Mouse (Mus musculus) neural tube, embryonic 12.5 days (tissue): ENCODE results near the gene Agbl3. TPM values are rescaled to one million over a fixed set of nuclear protein-coding genes. Genes with fewer than 3 reads are reported as not detected.

ENCODE experiments used
- ATAC-seq: fragments of 200-750 bp; cut with Nextera tagmentation; 2 replicates; pipeline ENCODE4 v1.8.0; 2017; ENCODE audit warnings: low read depth, mild to moderate bottlenecking, moderate TSS enrichment, moderate library complexity; ENCODE audit not compliant: low FRiP score
- H3K27ac ChIP-seq: fragments of 300-500 bp; sonication (generic); 2 replicates; pipeline ENCODE4 v1.5.1; 2016
- H3K27me3 ChIP-seq: fragments of 300-500 bp; sonication (generic); replicated peaks from 2 replicates; pipeline ENCODE4 v1.6.1; 2016; ENCODE audit warnings: mild to moderate bottlenecking
- H3K36me3 ChIP-seq: fragments of 300-500 bp; sonication (generic); 2 replicates; pipeline ENCODE4 v1.6.1; 2016; ENCODE audit warnings: mild to moderate bottlenecking
- H3K4me1 ChIP-seq: fragments of 300-500 bp; sonication (generic); 2 replicates; pipeline ENCODE4 v1.6.1; 2016
- H3K4me2 ChIP-seq: fragments of 300-500 bp; sonication (generic); replicated peaks from 2 replicates; pipeline ENCODE4 v1.6.1; 2016; ENCODE audit warnings: mild to moderate bottlenecking
- H3K4me3 ChIP-seq: fragments of 300-500 bp; sonication (generic); 2 replicates; pipeline ENCODE4 v1.5.1; 2016
- H3K9ac ChIP-seq: fragments of 300-500 bp; sonication (generic); 2 replicates; pipeline ENCODE4 v1.6.1; 2016; ENCODE audit warnings: mild to moderate bottlenecking
- H3K9me3 ChIP-seq: fragments of 300-500 bp; sonication (generic); 2 replicates; pipeline ENCODE4 v1.6.1; 2016; ENCODE audit warnings: mild to moderate bottlenecking
- WGBS: fragments of 180-500 bp; shearing (Covaris S2); methylation state at CpG from one replicate; pipeline ENCODE4 v1.1.7; 2016; 5-methylcytosine and 5-hydroxymethylcytosine counted together
- polyA plus RNA-seq: library from polyadenylated mRNA; unstranded; fragments of >200 nt; fragmentation: Nextera tagmentation; extraction: Ambion mirVana; gene quantifications from 2 replicates; pipeline ENCODE4 v1.2.1, GENCODE M21; 2016

The Agbl3 gene
- polyA plus RNA-seq, 1 experiment from 2014 or later = 9.1 TPM

DNA sequence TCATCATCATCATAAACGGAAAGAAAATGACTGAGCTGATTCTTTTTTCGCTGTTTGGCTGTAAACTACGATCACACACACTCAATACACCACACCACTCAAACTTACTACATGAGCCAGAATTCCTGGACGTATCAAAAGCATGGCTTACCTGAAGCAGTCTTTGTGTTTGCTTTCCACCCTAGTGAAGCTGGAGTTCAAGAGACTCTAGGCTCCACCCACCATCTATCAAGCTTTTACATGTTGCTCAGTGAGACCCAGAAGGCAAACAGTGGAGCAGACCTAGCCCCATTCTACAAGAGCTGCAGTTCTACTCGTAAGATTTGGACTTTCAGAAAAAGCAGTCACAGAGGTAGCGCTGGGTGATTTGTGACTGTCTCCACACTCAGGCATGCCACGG is 122.3 kb downstream of the Agbl3 start:
- no peak overlapping the region for H3K4me2 ChIP-seq
- no peaks in the 10 kb centered on the region for H3K4me1 ChIP-seq
- WGBS = 89% methylated on average over 7 of the region's 7 CpGs
- H3K36me3 ChIP-seq = peaks cover 64% of the 10 kb centered on the region
- no peaks in the 10 kb centered on the region for H3K27me3 ChIP-seq
- H3K9ac ChIP-seq = no peak overlapping the region
- no peak overlapping the region for H3K4me3 ChIP-seq
- no peak overlapping the region for H3K27ac ChIP-seq
- H3K9me3 ChIP-seq = no peaks in the 10 kb centered on the region
- no peak for ATAC-seq

DNA sequence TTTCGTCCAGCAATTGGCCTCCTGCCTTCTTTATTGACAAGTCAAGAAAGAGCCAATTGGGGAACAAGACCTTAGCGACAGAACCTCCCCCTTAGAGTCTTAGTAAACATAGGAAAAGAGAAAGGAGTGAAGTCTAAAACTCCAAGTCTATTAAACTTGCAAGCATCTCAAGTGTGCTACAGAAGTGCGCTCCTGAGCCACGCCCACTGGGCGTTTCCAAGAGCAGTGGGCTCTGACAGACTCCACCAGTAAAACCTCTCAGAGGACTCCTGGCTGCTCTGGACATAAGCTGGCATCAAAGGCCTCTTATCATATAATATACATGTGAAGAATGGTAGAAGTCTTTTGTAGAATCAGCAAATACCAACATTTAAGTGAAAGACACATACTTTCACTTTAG is 123.2 kb downstream of the Agbl3 start:
- Histone ChIP-seq H3K27ac (no peak overlapping the region), H3K9me3 (no peaks in the 10 kb centered on the region), H3K27me3 (no peaks in the 10 kb centered on the region), H3K4me1 (no peaks in the 10 kb centered on the region), H3K9ac (no peak overlapping the region), H3K36me3 (peaks cover 62% of the 10 kb centered on the region), H3K4me2 (no peak overlapping the region), H3K4me3 (no peak overlapping the region)
- 84% methylated on average over 5 of the region's 5 CpGs for WGBS
- no peak for ATAC-seq

GRCm38 (mm10) chr6:34903851-34904250 is 123.6 kb downstream of the Agbl3 start:
- ATAC-seq = no peak
- no peaks in the 10 kb centered on the region; the same call in 1 of the 2 replicates for H3K4me1 ChIP-seq
- 92% methylated on average over 10 of the region's 10 CpGs for WGBS
- H3K4me3 ChIP-seq = no peak overlapping the region
- H3K27me3 ChIP-seq = no peaks in the 10 kb centered on the region
- H3K4me2 ChIP-seq = no peak overlapping the region
- H3K9ac ChIP-seq = no peak overlapping the region
- peaks cover 62% of the 10 kb centered on the region for H3K36me3 ChIP-seq
- H3K9me3 ChIP-seq = no peaks in the 10 kb centered on the region
- no peak overlapping the region for H3K27ac ChIP-seq

- no peak overlapping the region for H3K9ac ChIP-seq
- H3K4me2 ChIP-seq = no peak overlapping the region
- H3K9me3 ChIP-seq = no peaks in the 10 kb centered on the region
- H3K27me3 ChIP-seq = no peaks in the 10 kb centered on the region
- no peak overlapping the region for H3K4me3 ChIP-seq
- ATAC-seq = no peak
- H3K27ac ChIP-seq = no peak overlapping the region
- H3K4me1 ChIP-seq = peaks cover 1% of the 10 kb centered on the region; the same call in 1 of the 2 replicates
- WGBS = 92% methylated on average over 6 of the region's 6 CpGs
- H3K36me3 ChIP-seq = peaks cover 57% of the 10 kb centered on the region
These were observed 124.1 kb downstream of the Agbl3 start for GRCm38 (mm10) chr6:34904361-34904760.

GRCm38 (mm10) chr6:34906125-34906524 is 125.9 kb downstream of the Agbl3 start:
- ATAC-seq = no peak
- Histone ChIP-seq H3K27me3 (no peaks in the 10 kb centered on the region), H3K4me1 (peaks cover 9% of the 10 kb centered on the region), H3K36me3 (peaks cover 51% of the 10 kb centered on the region), H3K4me3 (no peak overlapping the region), H3K9me3 (no peaks in the 10 kb centered on the region), H3K9ac (no peak overlapping the region), H3K27ac (no peak overlapping the region), H3K4me2 (no peak overlapping the region)
- WGBS = 90% methylated on average over 2 of the region's 2 CpGs

DNA sequence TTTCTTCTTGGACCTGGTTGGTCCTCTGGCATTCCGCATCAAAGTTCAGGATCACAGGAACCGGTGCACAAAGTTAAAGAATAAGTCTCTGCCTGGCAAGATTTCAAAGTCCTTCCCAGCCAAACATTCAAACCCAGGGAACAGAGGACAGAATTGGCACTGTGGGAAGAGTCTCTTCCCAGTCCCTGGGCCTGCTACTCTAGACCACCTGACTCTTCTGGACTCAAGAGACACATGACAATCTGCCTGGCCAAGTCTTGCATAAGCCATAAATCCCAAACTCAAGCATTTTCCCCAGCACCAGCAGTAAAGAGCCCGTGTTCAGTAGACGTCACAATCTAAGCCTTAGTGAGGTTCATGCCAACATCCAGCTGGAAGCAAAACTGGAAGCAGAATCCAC is 126.4 kb downstream of the Agbl3 start:
- Histone ChIP-seq H3K4me1 (peaks cover 9% of the 10 kb centered on the region), H3K27ac (no peak overlapping the region), H3K36me3 (peaks cover 48% of the 10 kb centered on the region), H3K9ac (no peak overlapping the region), H3K9me3 (no peaks in the 10 kb centered on the region), H3K27me3 (no peaks in the 10 kb centered on the region), H3K4me2 (no peak overlapping the region), H3K4me3 (no peak overlapping the region)
- 94% methylated on average over 4 of the region's 4 CpGs for WGBS
- ATAC-seq = no peak

DNA sequence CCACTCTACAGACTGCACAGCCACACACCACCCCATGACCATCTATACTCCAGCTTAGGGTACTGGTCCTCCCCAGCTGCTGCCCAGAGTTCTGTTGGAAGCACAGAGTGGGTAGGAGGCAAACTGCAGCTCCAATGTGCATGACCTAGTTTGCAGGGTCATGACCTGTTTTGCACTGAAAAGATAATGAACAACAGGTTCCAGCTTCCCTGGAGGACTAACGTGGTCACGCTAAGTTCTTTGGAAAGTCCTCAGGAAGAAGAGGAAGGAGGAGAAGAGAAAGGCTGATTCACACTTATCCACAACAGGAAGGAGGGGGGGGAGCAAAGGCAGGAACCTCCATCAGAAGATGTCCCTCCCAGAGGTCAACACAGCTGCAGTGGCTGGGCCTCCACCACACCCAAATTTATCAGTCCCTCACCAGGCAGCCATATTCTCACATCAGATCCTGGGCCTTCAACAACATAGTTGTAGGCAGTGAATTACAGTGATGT is 126.9 kb downstream of the Agbl3 start:
- no peak for ATAC-seq
- H3K4me2 ChIP-seq = no peak overlapping the region
- WGBS = 70% methylated on average over 2 of the region's 2 CpGs
- peaks cover 48% of the 10 kb centered on the region for H3K36me3 ChIP-seq
- H3K27ac ChIP-seq = no peak overlapping the region
- peaks cover 9% of the 10 kb centered on the region for H3K4me1 ChIP-seq
- no peak overlapping the region for H3K9ac ChIP-seq
- H3K27me3 ChIP-seq = no peaks in the 10 kb centered on the region
- H3K4me3 ChIP-seq = no peak overlapping the region
- no peaks in the 10 kb centered on the region for H3K9me3 ChIP-seq

- H3K4me2 ChIP-seq = no peak overlapping the region
- H3K4me1 ChIP-seq = peaks cover 9% of the 10 kb centered on the region
- no peaks in the 10 kb centered on the region for H3K9me3 ChIP-seq
- H3K9ac ChIP-seq = no peak overlapping the region
- H3K4me3 ChIP-seq = no peak overlapping the region
- H3K36me3 ChIP-seq = peaks cover 46% of the 10 kb centered on the region
- no peak for ATAC-seq
- 89% methylated on average over 18 of the region's 18 CpGs for WGBS
- no peak overlapping the region for H3K27ac ChIP-seq
- H3K27me3 ChIP-seq = no peaks in the 10 kb centered on the region
These were observed 127.5 kb downstream of the Agbl3 start for GRCm38 (mm10) chr6:34907696-34908260.

Other genes with a start within 250 kb of the Agbl3 start
- 90.0 and 112 TPM in 2 replicates for gene Cald1, start 181.9 kb upstream of the Agbl3 start, polyA plus RNA-seq
- gene Tmem140, start 82.7 kb downstream of the Agbl3 start, polyA plus RNA-seq = 1.3 and 1.6 TPM in 2 replicates
- 12.0 and 16.1 TPM in 2 replicates for gene Cyren, start 97.6 kb downstream of the Agbl3 start, polyA plus RNA-seq
- 13.1 and 14.0 TPM in 2 replicates for gene Wdr91, start 130.4 kb downstream of the Agbl3 start, polyA plus RNA-seq
- not detected in 2 replicates for gene Stra8, start 139.7 kb downstream of the Agbl3 start, polyA plus RNA-seq
- gene Slc23a4, start 208.0 kb downstream of the Agbl3 start, polyA plus RNA-seq = 0.55 and 0.67 TPM in 2 replicates